Mouse (Mus musculus) kidney, embryonic 16.5 days (tissue): ENCODE measurements around the gene Cabp4. TPM values are rescaled to one million over a fixed set of nuclear protein-coding genes. Genes with fewer than 3 reads are reported as not detected.

ENCODE experiments used
- ATAC-seq: fragments of 200-750 bp; cut with Nextera tagmentation; 2 replicates; pipeline ENCODE4 v1.8.0; 2017; ENCODE audit warnings: moderate TSS enrichment; ENCODE audit not compliant: low FRiP score, low TSS enrichment
- H3K27ac ChIP-seq: fragments of 300-500 bp; sonication (generic); 2 replicates; pipeline ENCODE4 v1.5.1; 2014; ENCODE audit warnings: low read length
- H3K27me3 ChIP-seq: fragments of 300-500 bp; sonication (generic); 2 replicates; pipeline ENCODE4 v1.6.1; 2014; ENCODE audit warnings: low read length, control low read depth, mixed read lengths; ENCODE audit not compliant: insufficient read depth
- H3K36me3 ChIP-seq: fragments of 300-500 bp; sonication (generic); 2 replicates; pipeline ENCODE4 v1.6.1; 2014; ENCODE audit warnings: low read length, control low read depth, mixed read lengths; ENCODE audit not compliant: insufficient read depth
- H3K4me1 ChIP-seq: fragments of 300-500 bp; sonication (generic); 2 replicates; pipeline ENCODE4 v1.6.1; 2014; ENCODE audit warnings: low read length, control low read depth, mixed read lengths; ENCODE audit not compliant: insufficient read depth
- H3K4me2 ChIP-seq: fragments of 300-500 bp; sonication (generic); replicated peaks from 2 replicates; pipeline ENCODE4 v1.6.1; 2014; ENCODE audit warnings: low read depth, low read length
- H3K4me3 ChIP-seq: fragments of 300-500 bp; sonication (generic); 2 replicates; pipeline ENCODE4 v1.5.1; 2014; ENCODE audit warnings: mild to moderate bottlenecking, low read length
- H3K9ac ChIP-seq: fragments of 300-500 bp; sonication (generic); replicated peaks from 2 replicates; pipeline ENCODE4 v1.6.1; 2014; ENCODE audit warnings: low read length
- H3K9me3 ChIP-seq: fragments of 300-500 bp; sonication (generic); 2 replicates; pipeline ENCODE4 v1.6.1; 2016; ENCODE audit warnings: low read length, control low read depth
- WGBS: fragments of 180-500 bp; shearing (Covaris S2); extraction: QIAGEN DNeasy Blood & Tissue Kit; methylation state at CpG from one replicate; pipeline ENCODE4 v1.1.7; 2014; 5-methylcytosine and 5-hydroxymethylcytosine counted together
- polyA plus RNA-seq: library from polyadenylated mRNA; unstranded; fragments of >200 nt; fragmentation: Nextera tagmentation; extraction: Ambion mirVana; gene quantifications from 2 replicates; pipeline ENCODE4 v1.2.1, GENCODE M21; 2015

Cabp4 gene
- polyA plus RNA-seq, 1 experiment from 2014 or later: 0.14 TPM

DNA sequence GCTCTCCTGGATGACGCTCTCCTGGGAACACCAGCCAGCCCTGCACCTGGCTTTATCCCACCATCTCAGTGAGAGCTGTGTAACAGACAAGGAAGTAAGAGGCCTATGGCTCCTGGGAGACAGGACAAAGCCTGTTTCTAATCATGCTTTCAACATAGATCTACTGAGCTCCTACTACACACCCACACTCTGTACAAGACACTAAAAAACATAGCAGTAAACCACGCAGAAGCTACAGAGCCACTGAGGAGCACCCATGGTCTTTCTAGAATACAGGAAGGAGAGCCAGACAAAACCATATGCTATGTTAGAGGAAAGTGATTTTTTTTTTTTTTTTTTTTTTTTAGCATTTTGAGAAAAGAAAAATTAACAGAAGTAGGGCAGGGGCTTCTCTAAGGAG lies 25.5 kb downstream of the Cabp4 start:
- no peak overlapping the region for H3K4me3 ChIP-seq
- peaks cover 25% of the 10 kb centered on the region for H3K36me3 ChIP-seq
- H3K9me3 ChIP-seq: no peaks in the 10 kb centered on the region
- peaks cover 25% of the 10 kb centered on the region for H3K4me1 ChIP-seq
- no peak overlapping the region for H3K4me2 ChIP-seq
- H3K27ac ChIP-seq: no peak overlapping the region
- H3K27me3 ChIP-seq: no peaks in the 10 kb centered on the region
- no peak overlapping the region for H3K9ac ChIP-seq
- WGBS: 86% methylated on average over 2 of the region's 2 CpGs
- ATAC-seq: no peak

DNA sequence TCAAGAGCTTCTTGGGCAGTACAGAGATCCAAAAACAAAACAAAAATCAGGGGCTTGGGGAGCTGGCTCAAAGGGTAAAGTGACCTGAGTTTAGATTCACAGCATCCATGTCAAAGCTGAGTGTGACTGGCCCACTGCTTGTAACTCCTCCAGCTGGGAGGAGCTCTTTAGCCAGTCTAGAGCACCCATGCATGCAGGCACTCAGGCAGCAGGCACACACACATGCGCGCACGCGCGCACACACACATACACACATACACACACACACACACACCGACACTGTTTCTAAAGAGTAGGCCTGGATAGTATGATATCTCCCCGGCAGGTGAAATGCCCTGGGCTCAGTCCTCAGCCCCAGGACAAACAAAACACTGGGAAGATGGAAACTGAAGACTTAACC lies 26.8 kb downstream of the Cabp4 start:
- no peak for ATAC-seq
- H3K4me3 ChIP-seq: no peak overlapping the region
- no peak overlapping the region for H3K4me2 ChIP-seq
- no peak overlapping the region for H3K9ac ChIP-seq
- no peaks in the 10 kb centered on the region for H3K27me3 ChIP-seq
- peaks cover 34% of the 10 kb centered on the region for H3K4me1 ChIP-seq
- H3K27ac ChIP-seq: 0 out of 2 replicates have a peak overlapping the region, but pooled peaks have one; percentile 4
- peaks cover 29% of the 10 kb centered on the region for H3K36me3 ChIP-seq
- no peaks in the 10 kb centered on the region for H3K9me3 ChIP-seq
- 71% methylated on average over 7 of the region's 7 CpGs for WGBS

DNA sequence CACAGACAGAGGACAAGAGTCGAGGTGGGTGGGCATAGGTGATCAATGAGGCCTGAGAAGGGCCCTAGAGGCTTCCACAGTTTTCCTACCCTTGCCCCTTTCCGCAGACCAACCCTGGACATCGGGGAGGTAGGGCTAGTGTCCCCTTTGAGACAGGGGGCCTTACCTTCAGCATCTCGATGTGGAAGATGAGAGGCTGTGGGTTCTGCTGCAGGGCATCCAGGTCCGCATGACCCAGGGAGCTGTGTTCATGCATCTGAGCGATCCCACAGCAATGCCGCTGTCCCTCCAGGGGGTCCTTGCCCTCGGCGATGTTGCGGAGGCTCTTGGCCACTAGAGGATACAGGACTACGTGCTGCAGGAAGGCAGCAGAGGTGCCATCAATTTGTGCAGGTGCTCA lies 28.0 kb downstream of the Cabp4 start:
- ATAC-seq: no peak
- WGBS: 88% methylated on average over 11 of the region's 11 CpGs
- H3K27me3 ChIP-seq: no peaks in the 10 kb centered on the region
- no peaks in the 10 kb centered on the region for H3K9me3 ChIP-seq
- no peak overlapping the region for H3K4me3 ChIP-seq
- H3K4me2 ChIP-seq: no peak overlapping the region
- H3K9ac ChIP-seq: no peak overlapping the region
- peaks cover 33% of the 10 kb centered on the region for H3K36me3 ChIP-seq
- H3K4me1 ChIP-seq: peaks cover 31% of the 10 kb centered on the region
- H3K27ac ChIP-seq: no peak overlapping the region

DNA sequence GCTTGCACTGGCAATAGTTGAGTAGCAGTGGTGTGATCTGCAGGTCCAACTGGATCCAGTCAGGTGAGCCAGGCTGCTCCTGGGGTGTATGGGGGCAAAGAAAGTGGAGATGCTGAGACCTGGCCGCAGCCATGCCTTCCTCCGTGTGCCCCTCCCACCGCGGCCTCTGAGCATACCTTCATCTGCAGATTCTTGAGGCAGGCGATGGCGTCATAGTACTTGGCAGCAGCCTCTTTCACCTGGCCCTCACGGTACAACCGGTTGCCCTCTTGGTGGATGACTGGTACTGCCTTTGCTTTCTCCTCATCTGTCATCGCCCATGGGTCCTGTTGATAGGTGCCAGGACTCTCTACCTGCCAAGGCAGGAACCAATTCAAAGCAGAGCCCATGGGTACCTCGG lies 28.7 kb downstream of the Cabp4 start:
- Histone ChIP-seq H3K27me3 (no peaks in the 10 kb centered on the region), H3K4me3 (no peak overlapping the region), H3K9me3 (no peaks in the 10 kb centered on the region), H3K36me3 (peaks cover 33% of the 10 kb centered on the region), H3K27ac (no peak overlapping the region; the same call in 1 of the 2 replicates), H3K4me2 (no peak overlapping the region), H3K9ac (no peak overlapping the region), H3K4me1 (peaks cover 24% of the 10 kb centered on the region)
- ATAC-seq: no peak
- WGBS: 92% methylated on average over 10 of the region's 10 CpGs

DNA sequence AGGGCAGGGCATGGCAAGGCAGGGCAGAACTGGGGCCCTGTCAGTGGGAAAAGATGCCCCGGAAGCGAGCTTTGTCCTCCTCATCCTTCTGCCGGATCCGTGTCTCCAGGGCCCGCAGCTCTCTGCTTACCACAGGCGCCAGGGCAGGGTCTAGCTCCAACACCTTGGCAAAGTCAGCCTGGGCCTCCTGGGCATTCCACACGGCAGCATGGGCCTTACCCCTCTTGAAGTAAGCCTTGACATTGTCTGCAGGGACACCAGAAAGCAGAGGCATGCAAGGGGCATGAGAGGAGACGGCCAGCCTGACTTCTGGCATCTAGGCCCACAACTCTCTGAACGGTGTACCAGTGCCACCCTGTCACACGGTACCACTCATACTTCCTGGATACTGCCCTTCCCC lies 29.3 kb downstream of the Cabp4 start:
- no peak overlapping the region for H3K4me2 ChIP-seq
- H3K9ac ChIP-seq: no peak overlapping the region; the same call in 1 of the 2 replicates
- H3K4me3 ChIP-seq: no peak overlapping the region
- peak overlapping the region; percentile 87 for H3K27ac ChIP-seq
- H3K36me3 ChIP-seq: peaks cover 33% of the 10 kb centered on the region
- H3K4me1 ChIP-seq: peaks cover 22% of the 10 kb centered on the region
- no peak for ATAC-seq
- H3K27me3 ChIP-seq: no peaks in the 10 kb centered on the region
- H3K9me3 ChIP-seq: no peaks in the 10 kb centered on the region
- 84% methylated on average over 10 of the region's 10 CpGs for WGBS

DNA sequence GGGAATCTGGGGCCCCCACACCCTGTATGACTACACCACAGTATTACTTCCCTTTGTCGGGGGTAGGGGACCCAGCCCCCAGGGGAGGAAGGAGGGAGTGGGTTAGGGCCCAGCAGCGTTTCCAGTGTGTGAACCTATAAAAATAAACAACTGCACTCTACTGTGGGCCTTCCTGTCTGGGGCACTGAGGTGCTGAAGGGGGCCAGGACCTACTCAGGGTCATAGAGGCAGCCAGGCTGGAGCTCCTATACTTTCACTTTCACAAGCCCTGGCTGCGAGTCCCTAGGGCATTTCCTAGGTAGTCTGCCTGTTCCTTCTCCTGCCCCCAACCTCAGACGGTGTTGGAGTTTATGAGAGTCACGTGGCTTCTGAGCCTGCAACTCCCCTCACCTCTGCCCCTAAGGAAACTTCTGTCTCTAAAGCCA lies 30.0 kb downstream of the Cabp4 start:
- Histone ChIP-seq H3K27ac (peak overlapping the region; percentile 87), H3K36me3 (peaks cover 33% of the 10 kb centered on the region), H3K4me1 (peaks cover 22% of the 10 kb centered on the region), H3K4me3 (no peak overlapping the region), H3K27me3 (no peaks in the 10 kb centered on the region), H3K9me3 (no peaks in the 10 kb centered on the region), H3K4me2 (no peak overlapping the region; the same call in 1 of the 2 replicates), H3K9ac (peak overlapping the region; percentile 22)
- peak; percentile 80 for ATAC-seq
- WGBS: 3% methylated on average over 5 of the region's 5 CpGs

DNA sequence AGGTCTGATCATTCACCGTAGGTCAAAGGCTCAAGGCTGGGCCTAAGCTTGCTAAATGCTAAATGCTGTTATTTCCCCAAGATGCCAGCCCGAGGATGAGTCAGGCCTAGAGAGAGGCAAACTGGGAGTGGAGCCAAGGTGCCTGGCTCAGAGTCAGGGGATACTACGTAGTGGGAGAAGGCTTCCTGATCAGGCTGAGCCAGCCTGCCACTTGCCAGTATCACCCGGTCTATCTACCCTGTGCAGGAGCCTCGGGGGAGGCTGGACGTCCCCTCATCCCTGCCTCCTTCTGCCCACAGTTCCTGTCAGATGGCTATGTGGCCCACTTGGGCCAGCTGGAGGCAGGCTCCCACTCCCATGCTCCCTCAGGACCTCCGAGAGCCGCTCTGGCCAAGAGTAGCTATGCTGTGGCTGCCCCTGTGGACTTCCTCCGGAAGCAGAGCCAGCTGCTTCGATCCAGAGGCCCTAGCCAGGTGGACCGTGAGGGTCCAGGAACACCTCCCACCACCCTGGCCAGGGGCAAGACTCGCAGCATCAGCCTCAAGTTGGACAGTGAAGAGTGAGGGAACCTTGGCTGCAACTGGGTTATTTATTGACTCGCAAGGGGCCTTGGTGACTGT lies 30.5 kb downstream of the Cabp4 start:
- peaks cover 22% of the 10 kb centered on the region for H3K4me1 ChIP-seq
- H3K27ac ChIP-seq: peak overlapping the region; percentile 87
- ATAC-seq: peak; percentile 31

DNA sequence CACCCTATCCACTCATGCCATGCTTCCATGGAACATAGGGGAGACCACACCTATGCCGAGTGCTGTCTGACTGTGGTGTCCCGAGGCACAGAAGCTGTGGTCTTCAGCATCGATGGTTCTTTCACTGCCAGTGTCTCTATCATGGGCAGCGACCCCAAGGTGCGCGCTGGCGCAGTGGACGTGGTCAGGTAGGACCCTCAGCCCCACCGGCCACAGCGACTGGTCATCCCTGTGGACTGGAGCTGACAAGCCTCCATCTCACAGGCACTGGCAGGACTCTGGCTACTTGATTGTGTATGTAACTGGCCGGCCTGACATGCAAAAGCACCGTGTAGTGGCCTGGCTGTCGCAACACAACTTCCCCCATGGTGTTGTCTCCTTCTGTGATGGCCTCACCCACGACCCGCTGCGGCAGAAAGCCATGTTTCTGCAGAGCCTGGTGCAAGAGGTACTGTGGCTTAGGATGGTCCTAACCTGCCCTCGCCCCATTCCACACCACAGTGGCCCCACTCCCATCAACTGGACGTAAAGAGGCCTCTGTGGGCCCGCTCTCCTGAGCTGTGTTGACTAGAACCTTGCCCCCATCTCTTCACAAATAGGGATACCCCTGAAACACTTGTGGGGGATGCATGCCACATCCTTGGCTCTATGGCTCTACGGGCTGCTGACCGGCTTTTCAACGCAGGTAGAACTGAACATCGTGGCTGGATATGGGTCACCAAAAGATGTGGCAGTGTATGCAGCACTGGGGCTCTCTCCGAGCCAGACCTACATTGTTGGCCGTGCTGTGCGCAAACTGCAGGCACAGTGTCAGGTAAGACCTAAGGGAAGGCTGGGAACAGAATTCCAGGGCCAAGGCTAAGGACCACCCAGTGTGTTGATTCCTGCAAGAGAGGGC lies 31.5 kb downstream of the Cabp4 start:
- H3K27ac ChIP-seq: peak overlapping the region; percentile 87; the same call in 1 of the 2 replicates
- H3K27me3 ChIP-seq: no peaks in the 10 kb centered on the region
- H3K4me1 ChIP-seq: peaks cover 22% of the 10 kb centered on the region
- peaks cover 26% of the 10 kb centered on the region for H3K36me3 ChIP-seq
- ATAC-seq: no peak
- WGBS: 97% methylated on average over 26 of the region's 26 CpGs
- H3K4me3 ChIP-seq: no peak overlapping the region
- H3K9me3 ChIP-seq: no peaks in the 10 kb centered on the region
- no peak overlapping the region for H3K4me2 ChIP-seq
- no peak overlapping the region for H3K9ac ChIP-seq

More for the DNA sequence above, 30.5 kb downstream of the Cabp4 start:
- Histone ChIP-seq H3K27me3 (no peaks in the 10 kb centered on the region), H3K9me3 (no peaks in the 10 kb centered on the region), H3K9ac (peak overlapping the region; percentile 22), H3K4me3 (no peak overlapping the region), H3K4me2 (no peak overlapping the region; the same call in 1 of the 2 replicates), H3K36me3 (peaks cover 33% of the 10 kb centered on the region)
- 39% methylated on average over 13 of the region's 13 CpGs for WGBS

DNA sequence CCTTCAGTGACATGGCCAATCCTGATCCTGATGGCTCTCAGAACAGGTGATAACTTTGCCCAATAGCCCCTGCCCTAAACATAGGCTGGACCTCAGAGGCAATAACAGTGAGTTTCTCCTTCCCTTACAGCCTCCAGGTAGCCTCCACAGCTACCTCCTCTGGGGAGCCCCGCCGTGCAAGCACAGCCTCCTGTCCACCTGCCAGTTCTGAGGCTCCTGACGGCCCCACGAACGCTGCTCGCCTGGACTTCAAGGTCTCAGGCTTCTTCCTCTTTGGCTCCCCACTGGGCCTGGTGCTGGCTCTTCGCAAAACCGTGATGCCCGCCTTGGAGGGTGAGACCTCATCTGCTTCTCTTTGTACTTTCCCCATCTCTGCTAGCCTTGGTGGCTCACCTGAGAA lies 35.3 kb downstream of the Cabp4 start:
- 84% methylated on average over 9 of the region's 9 CpGs for WGBS
- Histone ChIP-seq H3K9ac (no peak overlapping the region), H3K27ac (no peak overlapping the region), H3K9me3 (no peaks in the 10 kb centered on the region), H3K4me1 (peaks cover 11% of the 10 kb centered on the region), H3K4me3 (no peak overlapping the region), H3K4me2 (no peak overlapping the region), H3K36me3 (peaks cover 8% of the 10 kb centered on the region), H3K27me3 (no peaks in the 10 kb centered on the region)
- ATAC-seq: no peak

DNA sequence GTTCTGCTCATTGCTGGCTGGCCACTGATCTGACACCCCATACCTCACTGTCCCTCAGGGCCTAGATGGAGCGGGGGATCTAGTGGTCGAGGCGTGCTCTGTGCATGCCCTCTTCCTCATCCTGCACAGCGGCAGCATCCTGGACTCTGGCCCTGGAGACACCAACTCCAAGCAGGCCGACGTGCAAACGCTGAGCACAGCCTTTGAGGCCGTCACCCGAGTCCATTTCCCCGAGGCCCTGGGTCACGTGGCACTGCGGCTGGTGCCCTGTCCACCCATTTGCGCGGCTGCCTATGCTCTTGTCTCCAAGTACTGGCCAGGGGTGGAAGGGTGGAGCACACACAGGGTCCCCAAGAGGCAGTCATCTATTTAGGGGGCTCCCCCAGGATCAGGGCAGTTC lies 37.2 kb downstream of the Cabp4 start:
- 87% methylated on average over 14 of the region's 14 CpGs for WGBS

More for the DNA sequence above, 37.2 kb downstream of the Cabp4 start:
- H3K9ac ChIP-seq: no peak overlapping the region
- ATAC-seq: no peak
- no peak overlapping the region for H3K4me3 ChIP-seq
- no peaks in the 10 kb centered on the region for H3K9me3 ChIP-seq
- no peak overlapping the region for H3K27ac ChIP-seq
- H3K4me1 ChIP-seq: no peaks in the 10 kb centered on the region
- peaks cover 5% of the 10 kb centered on the region; the same call in 1 of the 2 replicates for H3K27me3 ChIP-seq
- H3K36me3 ChIP-seq: peaks cover under 1% of the 10 kb centered on the region; the same call in 1 of the 2 replicates
- no peak overlapping the region for H3K4me2 ChIP-seq
